Mouse (Mus musculus): ENCODE measurements at regions not wholly inside any gene's neighbourhood (a gene's known extent, or its start where the extent isn't known, plus 50 kb on each side); places are given as distances from the start of the nearest gene placed in this dataset.
A peak's percentile ranks its signal among the peaks of the same experiment; 100 is the strongest.

GRCm38 (mm10) chr16:78490245-78490644, 86.3 kb downstream of the D16Ertd472e start:
- H3K27ac ChIP-seq (replicated peaks; ENCODE audit: low read depth, low read length) = no peak overlapping the region
- H3K27me3 ChIP-seq (ENCODE audit: control insufficient read depth, insufficient read depth, low read length) = no peaks in the 10 kb centered on the region
- peak; percentile 47 for DNase-seq (ENCODE audit: low spot score)
- no peak for ATAC-seq (replicated peaks; ENCODE audit: insufficient number of reproducible peaks, low FRiP score, low TSS enrichment, low read depth)
- no peak overlapping the region for H3K4me3 ChIP-seq (ENCODE audit: low read depth, low read length)
- H3K9me3 ChIP-seq (replicated peaks; ENCODE audit: control insufficient read depth, low read length) = no peaks in the 10 kb centered on the region
- 25% methylated on average over 12 of the region's 12 CpGs for WGBS
- peak overlapping the region; percentile 32; the same call in 1 of the 2 replicates for H3K9ac ChIP-seq (replicated peaks; ENCODE audit: low read length)
- H3K4me1 ChIP-seq (ENCODE audit: control insufficient read depth, insufficient read depth, low read length) = no peaks in the 10 kb centered on the region
- no peaks in the 10 kb centered on the region for H3K36me3 ChIP-seq (replicated peaks; ENCODE audit: control insufficient read depth, insufficient read depth, low read depth, low read length)
- H3K4me2 ChIP-seq (ENCODE audit: low read depth, low read length) = no peak overlapping the region

- H3K27me3 ChIP-seq (ENCODE audit: control insufficient read depth, insufficient read depth, low read length) = no peaks in the 10 kb centered on the region
- H3K9ac ChIP-seq (replicated peaks; ENCODE audit: low read length) = no peak overlapping the region
- no peaks in the 10 kb centered on the region for H3K4me1 ChIP-seq (ENCODE audit: control insufficient read depth, insufficient read depth, low read length)
- ATAC-seq (replicated peaks; ENCODE audit: insufficient number of reproducible peaks, low FRiP score, low TSS enrichment, low read depth) (no peak), DNase-seq (ENCODE audit: low spot score) (no peak)
- H3K27ac ChIP-seq (replicated peaks; ENCODE audit: low read depth, low read length) = no peak overlapping the region
- WGBS = 59% methylated on average over 4 of the region's 4 CpGs
- no peaks in the 10 kb centered on the region for H3K36me3 ChIP-seq (replicated peaks; ENCODE audit: control insufficient read depth, insufficient read depth, low read depth, low read length)
- no peak overlapping the region for H3K4me2 ChIP-seq (ENCODE audit: low read depth, low read length)
- no peaks in the 10 kb centered on the region for H3K9me3 ChIP-seq (replicated peaks; ENCODE audit: control insufficient read depth, low read length)
- H3K4me3 ChIP-seq (ENCODE audit: low read depth, low read length) = no peak overlapping the region
These were observed 86.9 kb downstream of the D16Ertd472e start for GRCm38 (mm10) chr16:78489604-78490003.

- DNase-seq (ENCODE audit: low spot score) = no peak
- 88% methylated on average over 6 of the region's 6 CpGs for WGBS
- Histone ChIP-seq H3K4me2 (ENCODE audit: low read depth, low read length) (no peak overlapping the region), H3K4me3 (ENCODE audit: low read depth, low read length) (no peak overlapping the region), H3K27ac (replicated peaks; ENCODE audit: low read depth, low read length) (no peak overlapping the region), H3K4me1 (ENCODE audit: control insufficient read depth, insufficient read depth, low read length) (no peaks in the 10 kb centered on the region), H3K9ac (replicated peaks; ENCODE audit: low read length) (no peak overlapping the region), H3K9me3 (replicated peaks; ENCODE audit: control insufficient read depth, low read length) (no peaks in the 10 kb centered on the region), H3K36me3 (replicated peaks; ENCODE audit: control insufficient read depth, insufficient read depth, low read depth, low read length) (no peaks in the 10 kb centered on the region), H3K27me3 (ENCODE audit: control insufficient read depth, insufficient read depth, low read length) (no peaks in the 10 kb centered on the region)
- no peak for ATAC-seq (replicated peaks; ENCODE audit: insufficient number of reproducible peaks, low FRiP score, low TSS enrichment, low read depth)
These were observed 90.0 kb downstream of the D16Ertd472e start for GRCm38 (mm10) chr16:78486531-78486930.

- Histone ChIP-seq H3K4me3 (ENCODE audit: low read depth, low read length) (no peak overlapping the region), H3K27me3 (ENCODE audit: control insufficient read depth, insufficient read depth, low read length) (no peaks in the 10 kb centered on the region), H3K9me3 (replicated peaks; ENCODE audit: control insufficient read depth, low read length) (no peaks in the 10 kb centered on the region), H3K27ac (replicated peaks; ENCODE audit: low read depth, low read length) (no peak overlapping the region), H3K36me3 (replicated peaks; ENCODE audit: control insufficient read depth, insufficient read depth, low read depth, low read length) (no peaks in the 10 kb centered on the region), H3K9ac (replicated peaks; ENCODE audit: low read length) (no peak overlapping the region), H3K4me1 (ENCODE audit: control insufficient read depth, insufficient read depth, low read length) (no peaks in the 10 kb centered on the region), H3K4me2 (ENCODE audit: low read depth, low read length) (no peak overlapping the region)
- DNase-seq (ENCODE audit: low spot score) (no peak), ATAC-seq (replicated peaks; ENCODE audit: insufficient number of reproducible peaks, low FRiP score, low TSS enrichment, low read depth) (no peak)
- WGBS = 89% methylated on average over 4 of the region's 4 CpGs
These were observed 92.2 kb downstream of the D16Ertd472e start for GRCm38 (mm10) chr16:78484319-78484718.

GRCm38 (mm10) chr16:78481571-78481970, 94.9 kb downstream of the D16Ertd472e start:
- DNase-seq (ENCODE audit: low spot score) = no peak

GRCm38 (mm10) chr16:78481065-78481464, 95.4 kb downstream of the D16Ertd472e start:
- Histone ChIP-seq H3K4me2 (ENCODE audit: low read depth, low read length) (no peak overlapping the region), H3K4me1 (ENCODE audit: control insufficient read depth, insufficient read depth, low read length) (no peaks in the 10 kb centered on the region), H3K4me3 (ENCODE audit: low read depth, low read length) (no peak overlapping the region), H3K27ac (replicated peaks; ENCODE audit: low read depth, low read length) (no peak overlapping the region), H3K9ac (replicated peaks; ENCODE audit: low read length) (no peak overlapping the region), H3K36me3 (replicated peaks; ENCODE audit: control insufficient read depth, insufficient read depth, low read depth, low read length) (no peaks in the 10 kb centered on the region), H3K9me3 (replicated peaks; ENCODE audit: control insufficient read depth, low read length) (no peaks in the 10 kb centered on the region), H3K27me3 (ENCODE audit: control insufficient read depth, insufficient read depth, low read length) (no peaks in the 10 kb centered on the region)
- DNase-seq (ENCODE audit: low spot score) (no peak), ATAC-seq (replicated peaks; ENCODE audit: insufficient number of reproducible peaks, low FRiP score, low TSS enrichment, low read depth) (no peak)
- 75% methylated on average over 5 of the region's 5 CpGs for WGBS

More at GRCm38 (mm10) chr16:78481571-78481970, 94.9 kb downstream of the D16Ertd472e start:
- no peak for ATAC-seq (replicated peaks; ENCODE audit: insufficient number of reproducible peaks, low FRiP score, low TSS enrichment, low read depth)
- no peaks in the 10 kb centered on the region for H3K36me3 ChIP-seq (replicated peaks; ENCODE audit: control insufficient read depth, insufficient read depth, low read depth, low read length)
- H3K9ac ChIP-seq (replicated peaks; ENCODE audit: low read length) = no peak overlapping the region
- no peaks in the 10 kb centered on the region for H3K4me1 ChIP-seq (ENCODE audit: control insufficient read depth, insufficient read depth, low read length)
- no peaks in the 10 kb centered on the region for H3K27me3 ChIP-seq (ENCODE audit: control insufficient read depth, insufficient read depth, low read length)
- H3K9me3 ChIP-seq (replicated peaks; ENCODE audit: control insufficient read depth, low read length) = no peaks in the 10 kb centered on the region
- H3K27ac ChIP-seq (replicated peaks; ENCODE audit: low read depth, low read length) = no peak overlapping the region
- no peak overlapping the region for H3K4me2 ChIP-seq (ENCODE audit: low read depth, low read length)
- WGBS = 93% methylated on average over 6 of the region's 6 CpGs
- H3K4me3 ChIP-seq (ENCODE audit: low read depth, low read length) = no peak overlapping the region

- Histone ChIP-seq H3K9me3 (replicated peaks; ENCODE audit: control insufficient read depth, low read length) (no peaks in the 10 kb centered on the region), H3K4me1 (ENCODE audit: control insufficient read depth, insufficient read depth, low read length) (no peaks in the 10 kb centered on the region), H3K27me3 (ENCODE audit: control insufficient read depth, insufficient read depth, low read length) (no peaks in the 10 kb centered on the region), H3K4me2 (ENCODE audit: low read depth, low read length) (no peak overlapping the region), H3K4me3 (ENCODE audit: low read depth, low read length) (no peak overlapping the region), H3K9ac (replicated peaks; ENCODE audit: low read length) (no peak overlapping the region), H3K27ac (replicated peaks; ENCODE audit: low read depth, low read length) (no peak overlapping the region), H3K36me3 (replicated peaks; ENCODE audit: control insufficient read depth, insufficient read depth, low read depth, low read length) (no peaks in the 10 kb centered on the region)
- ATAC-seq (replicated peaks; ENCODE audit: insufficient number of reproducible peaks, low FRiP score, low TSS enrichment, low read depth) = no peak
- DNase-seq (ENCODE audit: low spot score) = no peak
- 93% methylated on average over 10 of the region's 10 CpGs for WGBS
These were observed 96.2 kb downstream of the D16Ertd472e start for GRCm38 (mm10) chr16:78480261-78480660.

GRCm38 (mm10) chr16:78473456-78473855, 96.5 kb upstream of the Btg3 start:
- Histone ChIP-seq H3K27ac (replicated peaks; ENCODE audit: low read depth, low read length) (no peak overlapping the region), H3K4me1 (ENCODE audit: control insufficient read depth, insufficient read depth, low read length) (no peaks in the 10 kb centered on the region), H3K4me3 (ENCODE audit: low read depth, low read length) (no peak overlapping the region), H3K36me3 (replicated peaks; ENCODE audit: control insufficient read depth, insufficient read depth, low read depth, low read length) (no peaks in the 10 kb centered on the region), H3K9me3 (replicated peaks; ENCODE audit: control insufficient read depth, low read length) (no peaks in the 10 kb centered on the region), H3K4me2 (ENCODE audit: low read depth, low read length) (no peak overlapping the region), H3K9ac (replicated peaks; ENCODE audit: low read length) (no peak overlapping the region), H3K27me3 (ENCODE audit: control insufficient read depth, insufficient read depth, low read length) (no peaks in the 10 kb centered on the region)
- ATAC-seq (replicated peaks; ENCODE audit: insufficient number of reproducible peaks, low FRiP score, low TSS enrichment, low read depth) (no peak; the same call in 1 of the 2 replicates), DNase-seq (ENCODE audit: low spot score) (no peak)
- 62% methylated on average over 7 of the region's 7 CpGs for WGBS
